Mouse (Mus musculus) heart, embryonic 16.5 days (tissue): ENCODE measurements around the gene Prpf8. TPM values are rescaled to one million over a fixed set of nuclear protein-coding genes. Genes with fewer than 3 reads are reported as not detected.
"Not testable (repeated sequence)": the region's sequence is repeated elsewhere in the genome, so short reads cannot be mapped to it uniquely, and the experiment has no call there.

ENCODE experiments used
- ATAC-seq: fragments of 200-750 bp; cut with Nextera tagmentation; replicated peaks from 2 replicates; pipeline ENCODE4 v1.8.0; 2017; ENCODE audit warnings: moderate number of reproducible peaks; ENCODE audit not compliant: insufficient read depth, low FRiP score; ENCODE audit errors: extremely low read depth
- H3K27ac ChIP-seq: fragments of 300-500 bp; sonication (generic); 2 replicates; pipeline ENCODE4 v1.5.1; 2014; ENCODE audit warnings: mild to moderate bottlenecking, low read length, control low read depth, moderate library complexity
- H3K27me3 ChIP-seq: fragments of 300-500 bp; sonication (generic); 2 replicates; pipeline ENCODE4 v1.6.1; 2014; ENCODE audit warnings: low read length, mixed read lengths; ENCODE audit not compliant: control insufficient read depth, insufficient read depth
- H3K36me3 ChIP-seq: fragments of 300-500 bp; sonication (generic); 2 replicates; pipeline ENCODE4 v1.6.1; 2014; ENCODE audit not compliant: control insufficient read depth, insufficient read depth
- H3K4me1 ChIP-seq: fragments of 300-500 bp; sonication (generic); 2 replicates; pipeline ENCODE4 v1.6.1; 2014; ENCODE audit warnings: low read length, mixed read lengths; ENCODE audit not compliant: control insufficient read depth, insufficient read depth
- H3K4me2 ChIP-seq: fragments of 300-500 bp; sonication (generic); 2 replicates; pipeline ENCODE4 v1.6.1; 2014; ENCODE audit warnings: low read depth, mild to moderate bottlenecking, control low read depth, low read length
- H3K4me3 ChIP-seq: fragments of 300-500 bp; sonication (generic); 2 replicates; pipeline ENCODE4 v1.5.1; 2014; ENCODE audit warnings: mild to moderate bottlenecking, control low read depth, low read length
- H3K9ac ChIP-seq: fragments of 300-500 bp; sonication (generic); 2 replicates; pipeline ENCODE4 v1.6.1; 2014; ENCODE audit warnings: low read length, control low read depth
- H3K9me3 ChIP-seq: fragments of 300-500 bp; sonication (generic); replicated peaks from 2 replicates; pipeline ENCODE4 v1.6.1; 2016; ENCODE audit warnings: low read length; ENCODE audit not compliant: control insufficient read depth
- WGBS: fragments of 180-500 bp; shearing (Covaris S2); extraction: QIAGEN DNeasy Blood & Tissue Kit; methylation state at CpG from one replicate; pipeline ENCODE4 v1.1.7; 2014; 5-methylcytosine and 5-hydroxymethylcytosine counted together
- microRNA counts: library from miRNA; unstranded; fragments of <30 nt; microRNA quantifications from one replicate; lab custom pipeline; 2016
- microRNA-seq: library from miRNA; unstranded; fragments of <30 nt; microRNA quantifications from one replicate; pipeline ENCODE4, GENCODE M21; 2017
- polyA plus RNA-seq: library from polyadenylated mRNA; unstranded; fragments of >200 nt; fragmentation: Nextera tagmentation; extraction: Ambion mirVana; gene quantifications from 2 replicates; pipeline ENCODE4 v1.2.1, GENCODE M21; 2015

Prpf8 gene
- polyA plus RNA-seq, 1 experiment from 2014 or later, result 31.4 TPM

- Histone ChIP-seq H3K4me2 (no peak overlapping the region), H3K27ac (peak overlapping the region; percentile 36; the same call in 1 of the 2 replicates), H3K27me3 (no peaks in the 10 kb centered on the region), H3K4me3 (no peak overlapping the region), H3K4me1 (peaks cover 26% of the 10 kb centered on the region), H3K9me3 (no peaks in the 10 kb centered on the region), H3K9ac (no peak overlapping the region), H3K36me3 (no peaks in the 10 kb centered on the region)
- WGBS, result 87% methylated on average over 5 of the region's 5 CpGs
- ATAC-seq, result no peak
Observed at GRCm38 (mm10) chr11:75551321-75551720, 64.7 kb downstream of the Prpf8 start.

DNA sequence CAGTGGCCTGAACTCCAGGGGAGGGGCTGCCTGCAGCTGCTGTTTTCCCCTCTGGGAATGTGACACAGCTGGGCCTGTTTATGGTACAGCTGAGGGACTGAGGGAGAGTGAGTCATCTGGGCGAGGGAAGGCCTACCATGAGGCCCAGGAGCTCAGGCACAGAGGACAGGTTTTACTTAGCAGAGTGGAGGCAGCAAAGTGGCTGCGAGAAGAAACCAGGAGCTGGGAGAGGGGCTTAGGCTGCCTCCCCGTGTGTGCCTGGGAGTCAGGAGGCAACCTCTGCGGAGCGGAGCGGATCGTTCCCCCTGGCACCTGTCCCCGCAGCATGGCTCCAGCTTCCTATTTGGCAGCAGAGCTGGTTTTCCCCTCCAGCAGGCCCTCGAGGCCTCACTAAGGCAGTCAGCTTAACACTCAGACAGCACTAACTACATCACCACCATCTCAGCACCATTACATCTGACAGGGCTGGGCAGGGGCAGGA, 65.4 kb downstream of the Prpf8 start:
- H3K4me3 ChIP-seq, result no peak overlapping the region
- peak overlapping the region; percentile 44; the same call in 1 of the 2 replicates for H3K9ac ChIP-seq
- WGBS, result 40% methylated on average over 9 of the region's 9 CpGs
- no peaks in the 10 kb centered on the region for H3K36me3 ChIP-seq
- H3K27me3 ChIP-seq, result no peaks in the 10 kb centered on the region
- H3K4me2 ChIP-seq, result no peak overlapping the region
- peak overlapping the region; percentile 36; the same call in 1 of the 2 replicates for H3K27ac ChIP-seq
- no peaks in the 10 kb centered on the region for H3K9me3 ChIP-seq
- peaks cover 26% of the 10 kb centered on the region for H3K4me1 ChIP-seq
- ATAC-seq, result peak; percentile 62

DNA sequence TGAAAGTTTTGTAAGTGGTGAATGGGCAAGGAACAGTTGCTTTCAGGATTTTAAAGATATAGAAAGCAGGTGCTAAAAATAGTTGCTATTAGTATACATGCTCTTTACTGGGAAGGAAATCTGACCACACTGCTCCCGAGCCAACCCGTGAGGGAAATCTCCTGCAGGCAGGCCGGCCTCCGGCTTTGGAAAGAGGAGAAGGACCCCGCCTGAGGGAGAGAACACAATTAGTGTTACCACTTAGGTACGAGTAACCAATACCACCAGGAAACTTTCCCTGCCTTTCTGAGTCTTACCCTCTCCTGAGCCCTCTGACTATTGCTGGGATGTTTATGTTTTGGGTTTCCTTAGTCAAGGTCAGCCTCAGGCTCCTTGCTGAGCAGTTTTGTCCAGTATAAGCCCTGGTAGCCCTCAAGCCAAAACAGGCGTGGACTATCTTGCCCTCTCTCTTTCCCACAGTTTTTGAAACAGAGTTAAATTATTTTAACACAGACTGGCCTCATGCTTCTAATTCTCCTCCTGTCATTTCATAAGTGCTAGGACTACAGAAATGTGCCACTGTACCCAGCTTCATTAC, 66.4 kb downstream of the Prpf8 start:
- H3K27me3 ChIP-seq, result no peaks in the 10 kb centered on the region
- H3K36me3 ChIP-seq, result no peaks in the 10 kb centered on the region
- H3K9me3 ChIP-seq, result no peaks in the 10 kb centered on the region
- H3K27ac ChIP-seq, result no peak overlapping the region
- 33% methylated on average over 7 of the region's 7 CpGs for WGBS
- no peak overlapping the region for H3K4me2 ChIP-seq
- H3K4me1 ChIP-seq, result peaks cover 26% of the 10 kb centered on the region
- H3K9ac ChIP-seq, result peak overlapping the region; percentile 30; the same call in 1 of the 2 replicates
- no peak for ATAC-seq
- no peak overlapping the region for H3K4me3 ChIP-seq

DNA sequence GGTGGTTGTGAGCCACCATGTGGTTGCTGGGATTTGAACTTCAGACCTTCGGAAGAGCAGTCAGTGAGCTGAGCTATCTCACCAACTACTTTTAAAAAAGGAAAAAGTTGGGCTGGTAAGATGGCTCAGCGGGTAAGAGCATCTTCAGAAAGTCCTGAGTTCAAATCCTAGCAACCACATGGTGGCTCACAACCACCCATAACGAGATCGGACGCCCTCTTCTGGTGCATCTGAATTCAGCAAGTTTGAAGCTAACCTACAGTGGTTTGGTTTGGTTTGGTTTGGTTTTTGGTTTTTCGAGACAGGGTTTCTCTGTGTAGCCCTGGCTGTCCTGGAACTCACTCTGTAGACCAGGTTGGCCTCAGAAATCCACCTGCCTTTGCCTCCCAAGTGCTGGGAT, 69.4 kb downstream of the Prpf8 start:
- not testable (repeated sequence) for ATAC-seq, H3K9ac ChIP-seq, H3K4me3 ChIP-seq, H3K4me2 ChIP-seq, H3K27me3 ChIP-seq, H3K36me3 ChIP-seq, H3K27ac ChIP-seq, H3K9me3 ChIP-seq
- 90% methylated on average over 6 of the region's 6 CpGs for WGBS
- H3K4me1 ChIP-seq, result peaks cover 16% of the 10 kb centered on the region

DNA sequence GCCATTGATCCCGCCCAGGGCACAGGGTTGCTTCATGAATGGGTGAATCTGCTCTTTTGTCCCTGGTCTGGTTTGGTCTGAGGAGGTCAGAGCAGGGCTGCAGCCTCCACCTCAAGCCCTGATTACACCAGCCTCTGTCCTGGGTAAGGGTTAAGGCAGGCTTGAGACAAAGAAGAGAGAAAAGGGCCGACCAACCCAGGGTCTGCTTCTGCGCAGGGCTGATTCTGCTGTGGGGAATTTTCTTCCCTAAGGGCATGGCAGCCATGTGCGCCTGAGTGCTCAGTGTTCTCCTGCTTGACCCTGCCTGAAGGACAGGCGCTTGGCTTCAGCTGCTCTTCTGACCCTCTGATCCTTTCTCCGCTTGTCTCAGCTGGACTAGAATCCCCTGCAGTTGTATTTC, 70.5 kb downstream of the Prpf8 start:
- no peak overlapping the region for H3K4me2 ChIP-seq
- WGBS, result 79% methylated on average over 6 of the region's 6 CpGs
- H3K27me3 ChIP-seq, result no peaks in the 10 kb centered on the region
- no peak overlapping the region for H3K27ac ChIP-seq
- no peaks in the 10 kb centered on the region for H3K36me3 ChIP-seq
- no peak overlapping the region for H3K9ac ChIP-seq
- no peak overlapping the region for H3K4me3 ChIP-seq
- no peak for ATAC-seq
- no peaks in the 10 kb centered on the region for H3K9me3 ChIP-seq
- H3K4me1 ChIP-seq, result peaks cover 12% of the 10 kb centered on the region

- Histone ChIP-seq H3K4me3 (no peak overlapping the region), H3K4me2 (no peak overlapping the region), H3K4me1 (peaks cover 10% of the 10 kb centered on the region), H3K27ac (no peak overlapping the region), H3K9ac (no peak overlapping the region), H3K27me3 (no peaks in the 10 kb centered on the region), H3K36me3 (no peaks in the 10 kb centered on the region), H3K9me3 (no peaks in the 10 kb centered on the region)
- WGBS, result 95% methylated on average over 1 of the region's 1 CpGs
- ATAC-seq, result no peak
Observed at GRCm38 (mm10) chr11:75558101-75558500, 71.5 kb downstream of the Prpf8 start.

MicroRNAs within 50 kb of the gene (microRNA counts, 519-probe panel; counts per million panel counts)
- 4,132 counts per million, percentile 96 among the panel's probes with 10 or more counts for microRNA mmu-miR-22 (lab: Ali Mortazavi, UCI)

Small RNA genes within 50 kb of the gene (microRNA-seq; reads per million reads assigned to microRNA genes)
- gene Mir22 (13,382 reads per million, percentile 96 among the genes with 10 or more reads in this experiment), gene Mir3971 (not detected)

Other genes starting within 250 kb of the Prpf8 start
- gene Rpa1, start 138.5 kb upstream of the Prpf8 start, polyA plus RNA-seq, result 95.1 and 96.0 TPM in 2 replicates
- 13.8 and 16.3 TPM in 2 replicates for gene Smyd4, start 138.4 kb upstream of the Prpf8 start, polyA plus RNA-seq
- 37.4 and 40.1 TPM in 2 replicates for gene Serpinf1, start 64.1 kb upstream of the Prpf8 start, polyA plus RNA-seq
- 0.39 and 0.75 TPM in 2 replicates for gene Serpinf2, start 47.2 kb upstream of the Prpf8 start, polyA plus RNA-seq
- 3.5 and 4.5 TPM in 2 replicates for gene Wdr81, start 32.1 kb upstream of the Prpf8 start, polyA plus RNA-seq
- 11.2 and 12.1 TPM in 2 replicates for gene Tlcd2, start 25.1 kb upstream of the Prpf8 start, polyA plus RNA-seq
- gene Rilp, start 23.3 kb downstream of the Prpf8 start, polyA plus RNA-seq, result 11.0 and 13.3 TPM in 2 replicates
- 11.0 and 14.0 TPM in 2 replicates for gene Scarf1, start 26.7 kb downstream of the Prpf8 start, polyA plus RNA-seq
- 3.0 and 4.3 TPM in 2 replicates for gene Slc43a2, start 44.9 kb downstream of the Prpf8 start, polyA plus RNA-seq
- gene Pitpna, start 101.3 kb downstream of the Prpf8 start, polyA plus RNA-seq, result 68.0 and 78.0 TPM in 2 replicates
- 29.1 and 31.1 TPM in 2 replicates for gene Inpp5k, start 144.2 kb downstream of the Prpf8 start, polyA plus RNA-seq
- gene Myo1c, start 163.7 kb downstream of the Prpf8 start, polyA plus RNA-seq, result 72.4 and 83.8 TPM in 2 replicates
- gene Crk, start 192.4 kb downstream of the Prpf8 start, polyA plus RNA-seq, result 99.6 and 101 TPM in 2 replicates
- gene Ywhae, start 246.1 kb downstream of the Prpf8 start, polyA plus RNA-seq, result 646 and 689 TPM in 2 replicates